Comparison of ENCODE assay signal across 1 mouse cellular context in genomic region chr9:90114567-90115307, GRCm38 (mm10).
TF ChIP-seq lines count a peak whose summit lies in the region.

TSS of gene Morf4l1 (minus strand) at chr9:90114774.

TF ChIP-seq in CH12.LX, 34 proteins besides CTCF, POLR2A, EP300 and RAD21 (continued from another document):
- TF ChIP-seq MAX (IDR thresholded peaks at IDR 0.05; ENCODE audit: low read length) (peak; percentile 44; the same call in 1 of the 2 replicates), JUN (IDR thresholded peaks at IDR 0.05; ENCODE audit: insufficient read depth, low read depth, low read length) (no peak), MEF2A (IDR thresholded peaks at IDR 0.05; ENCODE audit: borderline replicate concordance, low read depth, low read length) (0 out of 2 replicates have a peak, but pooled peaks have one; percentile 34), CHD2 (IDR thresholded peaks at IDR 0.05; ENCODE audit: low read length) (peak; percentile 98), ZC3H11A (IDR thresholded peaks at IDR 0.05; ENCODE audit: low read depth, low read length) (no peak), TCF12 (IDR thresholded peaks at IDR 0.05; ENCODE audit: low read depth, low read length) (peak; percentile 76), ELF1 (IDR thresholded peaks at IDR 0.05; ENCODE audit: low read depth, low read length) (peak; percentile 81), UBTF (IDR thresholded peaks at IDR 0.05; ENCODE audit: low read depth, low read length) (0 out of 2 replicates have a peak, but pooled peaks have one; percentile 44), USF1 (IDR thresholded peaks at IDR 0.05; ENCODE audit: low read depth, low read length) (no peak), NRF1 (IDR thresholded peaks at IDR 0.05; ENCODE audit: low read depth, low read length) (peak; percentile 79), KAT2A (IDR thresholded peaks at IDR 0.05; ENCODE audit: insufficient replicate concordance, low read length) (peak; percentile 98), SMC3 (IDR thresholded peaks at IDR 0.05; ENCODE audit: low read depth, low read length) (no peak), PAX5 (IDR thresholded peaks at IDR 0.05; ENCODE audit: low read length) (no peak), CHD1 (IDR thresholded peaks at IDR 0.05; ENCODE audit: low read depth, low read length) (no peak), MYC (IDR thresholded peaks at IDR 0.05; ENCODE audit: low read depth, low read length) (no peak), IRF4 (IDR thresholded peaks at IDR 0.05; ENCODE audit: low read depth, low read length) (peak; percentile 73)
TF ChIP-seq in CH12.LX: peak in this region for 18.
